ENCODE assay signal across 8 mouse cellular contexts in the genomic region with DNA sequence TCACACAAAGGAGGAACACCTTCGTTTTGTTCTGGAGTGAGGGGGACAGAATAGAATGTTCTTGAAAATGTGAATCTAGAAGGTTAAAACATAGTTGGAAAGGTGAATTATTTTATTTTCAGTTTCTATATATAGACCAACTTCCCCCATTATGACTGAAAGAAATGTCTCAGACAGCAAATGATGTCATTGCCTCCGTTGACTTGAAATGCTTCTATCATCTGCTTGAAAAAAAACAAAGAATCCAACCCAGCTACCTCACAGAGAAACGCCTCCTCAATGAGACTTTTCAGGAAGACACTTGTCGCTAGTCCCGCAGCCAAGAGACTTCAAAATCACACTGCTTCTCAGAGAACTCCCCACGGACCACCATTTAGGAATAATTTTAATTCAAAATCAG.
DNase-seq lines count a peak whose midpoint lies in the region; ATAC-seq lines count a peak whose summit lies in the region.

No protein-coding gene starts in this region.

- H3K4me1 ChIP-seq in heart, embryonic 16.5 days (ENCODE audit: control insufficient read depth, insufficient read depth, low read length) = peaks cover 10% of the 10 kb centered on the region; the same call in 1 of the 2 replicates
- H3K4me1 ChIP-seq in midbrain, embryonic 11.5 days (ENCODE audit: control insufficient read depth, insufficient read depth, low read length) = peaks cover 14% of the 10 kb centered on the region

- H3K27ac ChIP-seq in heart, embryonic 16.5 days (ENCODE audit: low read length) = no peak overlapping the region
- H3K27ac ChIP-seq in midbrain, embryonic 11.5 days (ENCODE audit: low read depth, low read length) = no peak overlapping the region

- peak overlapping the region; percentile 89 for H3K4me2 ChIP-seq in heart, embryonic 16.5 days (ENCODE audit: low read depth, low read length)
- peak overlapping the region; percentile 72 for H3K4me2 ChIP-seq in midbrain, embryonic 11.5 days

- ATAC-seq in heart, embryonic 16.5 days (replicated peaks; ENCODE audit: extremely low read depth, insufficient read depth, low FRiP score) = no peak
- no peak for ATAC-seq in midbrain, embryonic 11.5 days (ENCODE audit: low FRiP score)

- H3K36me3 ChIP-seq in heart, embryonic 16.5 days (ENCODE audit: control insufficient read depth, insufficient read depth) = no peaks in the 10 kb centered on the region
- no peaks in the 10 kb centered on the region for H3K36me3 ChIP-seq in midbrain, embryonic 11.5 days (ENCODE audit: control insufficient read depth, insufficient read depth, low read length)

- H3K4me3 ChIP-seq in heart, embryonic 16.5 days (ENCODE audit: low read length) = peak overlapping the region; percentile 60
- no peak overlapping the region for H3K4me3 ChIP-seq in midbrain, embryonic 11.5 days (ENCODE audit: low read depth, low read length)

- H3K9ac ChIP-seq in heart, embryonic 16.5 days (ENCODE audit: low read length) = no peak overlapping the region
- no peak overlapping the region for H3K9ac ChIP-seq in midbrain, embryonic 11.5 days (ENCODE audit: low read length)

- no peaks in the 10 kb centered on the region for H3K9me3 ChIP-seq in heart, embryonic 16.5 days (replicated peaks; ENCODE audit: control insufficient read depth, low read length)
- H3K9me3 ChIP-seq in midbrain, embryonic 11.5 days (ENCODE audit: control insufficient read depth, low read length) = no peaks in the 10 kb centered on the region

- peaks cover 4% of the 10 kb centered on the region; the same call in 1 of the 2 replicates for H3K27me3 ChIP-seq in heart, embryonic 16.5 days (ENCODE audit: control insufficient read depth, insufficient read depth, low read length)
- H3K27me3 ChIP-seq in midbrain, embryonic 11.5 days (ENCODE audit: control insufficient read depth, insufficient read depth, low read length) = peaks cover 49% of the 10 kb centered on the region

- peak; percentile 19 for DNase-seq in cerebellum, adult 9-10 months
- DNase-seq in cerebellum, postnatal 36 days = no peak
- DNase-seq in 416B (ENCODE audit: low read depth) = peak; percentile 77
- DNase-seq in midbrain, embryonic 11.5 days (ENCODE audit: low spot score, missing footprints) = no peak
- no peak for DNase-seq in frontal cortex, postnatal 25 days (ENCODE audit: low spot score in 2 of 2)
- DNase-seq in embryo, embryonic 10 days (ENCODE audit: low spot score) = no peak
- DNase-seq in layer of hippocampus, postnatal 36 days = no peak

- 24% methylated on average over 6 of the region's 6 CpGs for WGBS in heart, embryonic 16.5 days
- 2% methylated on average over 6 of the region's 6 CpGs for WGBS in midbrain, embryonic 11.5 days

Comparison
In these comparisons a context has a peak if more than half of its experiments do, and no peak if none do; other contexts are left out.
1. DNase-seq: peak in cerebellum, adult 9-10 months (single experiment) and 416B (single experiment); none in cerebellum, postnatal 36 days (0 of 2), midbrain, embryonic 11.5 days (single experiment), frontal cortex, postnatal 25 days (0 of 2), embryo, embryonic 10 days (single experiment) and layer of hippocampus, postnatal 36 days (0 of 2).